Mouse (Mus musculus) forebrain, embryonic 16.5 days (tissue): ENCODE measurements around the gene 5730409E04Rik. TPM values are rescaled to one million over a fixed set of nuclear protein-coding genes. Genes with fewer than 3 reads are reported as not detected.
A peak's percentile ranks its signal among the peaks of the same experiment; 100 is the strongest.

Experiments
- ATAC-seq: fragments of 200-750 bp; cut with Nextera tagmentation; 2 replicates; pipeline ENCODE4 v1.8.0; 2017; ENCODE audit warnings: mild to moderate bottlenecking, moderate library complexity
- H3K27ac ChIP-seq: fragments of 300-500 bp; sonication (generic); 2 replicates; pipeline ENCODE4 v1.5.1; 2014; ENCODE audit warnings: low read length, control low read depth
- H3K27me3 ChIP-seq: fragments of 300-500 bp; sonication (generic); replicated peaks from 2 replicates; pipeline ENCODE4 v1.6.1; 2014; ENCODE audit warnings: low read length; ENCODE audit not compliant: control insufficient read depth, insufficient read depth
- H3K36me3 ChIP-seq: fragments of 300-500 bp; sonication (generic); 2 replicates; pipeline ENCODE4 v1.6.1; 2014; ENCODE audit not compliant: control insufficient read depth, insufficient read depth
- H3K4me1 ChIP-seq: fragments of 300-500 bp; sonication (generic); replicated peaks from 2 replicates; pipeline ENCODE4 v1.6.1; 2014; ENCODE audit warnings: low read length; ENCODE audit not compliant: control insufficient read depth, insufficient read depth
- H3K4me2 ChIP-seq: fragments of 300-500 bp; sonication (generic); 2 replicates; pipeline ENCODE4 v1.6.1; 2014; ENCODE audit warnings: mild to moderate bottlenecking, low read length, control low read depth
- H3K4me3 ChIP-seq: fragments of 300-500 bp; sonication (generic); replicated peaks from 2 replicates; pipeline ENCODE4 v1.5.1; 2014; ENCODE audit warnings: mild to moderate bottlenecking, low read length, control low read depth
- H3K9ac ChIP-seq: fragments of 300-500 bp; sonication (generic); replicated peaks from 2 replicates; pipeline ENCODE4 v1.6.1; 2014; ENCODE audit warnings: low read depth, low read length, control low read depth
- H3K9me3 ChIP-seq: fragments of 300-500 bp; sonication (generic); 2 replicates; pipeline ENCODE4 v1.6.1; 2016; ENCODE audit warnings: low read length; ENCODE audit not compliant: control insufficient read depth
- WGBS: fragments of 180-500 bp; shearing (Covaris S2); extraction: QIAGEN DNeasy Blood & Tissue Kit; methylation state at CpG from one replicate; pipeline ENCODE4 v1.1.7; 2014; 5-methylcytosine and 5-hydroxymethylcytosine counted together
- microRNA-seq: library from miRNA; unstranded; fragments of <30 nt; microRNA quantifications from one replicate; pipeline ENCODE4, GENCODE M21; 2017
- polyA plus RNA-seq: library from polyadenylated mRNA; unstranded; fragments of >200 nt; fragmentation: Nextera tagmentation; extraction: Ambion mirVana; gene quantifications from 2 replicates; pipeline ENCODE4 v1.2.1, GENCODE M21; 2015

The 5730409E04Rik gene
- polyA plus RNA-seq, 1 experiment from 2014 or later = 4.6 TPM

GRCm38 (mm10) chr4:126647996-126648910 lies 38.6 kb downstream of the 5730409E04Rik start:
- Histone ChIP-seq H3K36me3 (no peaks in the 10 kb centered on the region), H3K4me1 (peaks cover 13% of the 10 kb centered on the region), H3K9ac (no peak overlapping the region), H3K27me3 (no peaks in the 10 kb centered on the region), H3K27ac (peak overlapping the region; percentile 82), H3K4me2 (peak overlapping the region; percentile 35), H3K4me3 (no peak overlapping the region), H3K9me3 (no peaks in the 10 kb centered on the region)
- 9% methylated on average over 24 of the region's 24 CpGs for WGBS
- peak; percentile 86 for ATAC-seq

DNA sequence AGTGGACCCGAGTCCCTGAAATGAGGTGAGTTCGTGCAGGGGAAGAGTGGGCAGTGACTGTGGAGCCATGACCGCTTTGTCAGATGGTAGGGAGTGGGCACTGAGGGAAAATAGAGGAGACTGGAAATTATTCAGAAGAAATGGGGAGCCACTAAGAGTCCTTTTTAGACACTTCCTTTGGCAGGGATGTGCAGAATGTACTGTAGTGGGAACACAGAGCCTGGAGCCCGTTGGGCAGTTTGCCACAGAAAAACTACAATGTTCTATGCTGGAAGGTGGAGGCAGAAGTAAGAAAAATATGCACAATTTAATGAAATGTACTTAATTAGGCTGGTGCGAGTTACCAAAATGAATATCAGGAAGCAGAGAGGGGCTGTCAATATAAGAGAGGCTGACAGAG lies 43.5 kb downstream of the 5730409E04Rik start:
- H3K27ac ChIP-seq = no peak overlapping the region
- H3K4me2 ChIP-seq = no peak overlapping the region
- no peak overlapping the region for H3K4me3 ChIP-seq
- no peak overlapping the region for H3K9ac ChIP-seq
- no peaks in the 10 kb centered on the region for H3K9me3 ChIP-seq
- WGBS = 73% methylated on average over 5 of the region's 5 CpGs
- H3K36me3 ChIP-seq = no peaks in the 10 kb centered on the region
- peaks cover 10% of the 10 kb centered on the region for H3K4me1 ChIP-seq
- no peak for ATAC-seq
- H3K27me3 ChIP-seq = no peaks in the 10 kb centered on the region; the same call in 1 of the 2 replicates

- ATAC-seq = no peak
- Histone ChIP-seq H3K4me1 (no peaks in the 10 kb centered on the region), H3K9me3 (no peaks in the 10 kb centered on the region), H3K36me3 (no peaks in the 10 kb centered on the region), H3K27ac (no peak overlapping the region), H3K27me3 (no peaks in the 10 kb centered on the region; the same call in 1 of the 2 replicates), H3K4me2 (no peak overlapping the region), H3K9ac (no peak overlapping the region), H3K4me3 (no peak overlapping the region)
- WGBS = 16% methylated on average over 9 of the region's 9 CpGs
Measured at GRCm38 (mm10) chr4:126655356-126655755, 45.7 kb downstream of the 5730409E04Rik start.

DNA sequence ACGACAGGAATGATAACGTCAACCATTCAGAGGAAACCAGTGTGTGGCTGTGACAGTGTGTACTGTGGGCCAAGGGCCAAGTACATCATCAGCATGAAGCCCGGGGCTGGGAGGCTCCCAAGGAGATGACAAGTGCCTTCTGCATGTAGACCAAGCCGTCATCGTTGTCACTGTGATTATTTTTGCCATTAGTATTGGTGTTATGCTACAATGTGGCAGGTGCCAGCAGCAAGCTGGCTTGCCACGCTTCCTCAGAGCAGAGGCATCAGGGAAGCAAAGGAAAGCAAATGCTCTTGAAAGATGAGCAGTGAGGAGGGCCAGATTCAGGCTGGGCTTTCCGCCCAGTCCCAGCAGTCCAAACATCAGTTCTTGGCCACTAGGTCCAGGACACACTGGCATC lies 51.6 kb downstream of the 5730409E04Rik start:
- H3K9ac ChIP-seq = no peak overlapping the region
- H3K36me3 ChIP-seq = no peaks in the 10 kb centered on the region
- no peaks in the 10 kb centered on the region; the same call in 1 of the 2 replicates for H3K27me3 ChIP-seq
- no peak overlapping the region; the same call in none of the 2 replicates for H3K27ac ChIP-seq
- WGBS = 57% methylated on average over 7 of the region's 7 CpGs
- ATAC-seq = peak; percentile 87
- H3K9me3 ChIP-seq = no peaks in the 10 kb centered on the region
- no peak overlapping the region for H3K4me3 ChIP-seq
- no peak overlapping the region for H3K4me2 ChIP-seq
- peaks cover 11% of the 10 kb centered on the region for H3K4me1 ChIP-seq

Small RNA genes within 50 kb of the gene (microRNA-seq; reads per million reads assigned to microRNA genes)
- gene Mir7119 = 0.62 reads per million

Other genes starting within 250 kb of the 5730409E04Rik start
- gene Ago3, start 180.3 kb upstream of the 5730409E04Rik start, polyA plus RNA-seq = 16.1 and 18.7 TPM in 2 replicates
- gene Ago1, start 141.2 kb upstream of the 5730409E04Rik start, polyA plus RNA-seq = 14.9 and 16.1 TPM in 2 replicates
- 9.0 and 9.3 TPM in 2 replicates for gene Ago4, start 76.3 kb upstream of the 5730409E04Rik start, polyA plus RNA-seq
- 12.0 and 13.6 TPM in 2 replicates for gene Clspn, start 52.9 kb upstream of the 5730409E04Rik start, polyA plus RNA-seq
- 432 and 443 TPM in 2 replicates for gene Psmb2, start 67.8 kb downstream of the 5730409E04Rik start, polyA plus RNA-seq
- gene Tfap2e, start 126.4 kb downstream of the 5730409E04Rik start, polyA plus RNA-seq = 0.34 and 0.75 TPM in 2 replicates
- gene Ncdn, start 143.6 kb downstream of the 5730409E04Rik start, polyA plus RNA-seq = 120 and 129 TPM in 2 replicates
- gene AU040320, start 143.7 kb downstream of the 5730409E04Rik start, polyA plus RNA-seq = 32.8 and 35.0 TPM in 2 replicates